Mouse (Mus musculus): ENCODE data around the gene Plekhh2. TPM values are rescaled to one million over a fixed set of nuclear protein-coding genes. Genes with fewer than 3 reads are reported as not detected.

Plekhh2 gene
- polyA plus RNA-seq, 1 experiment from 2014 or later = 1.2 TPM

- Histone ChIP-seq H3K36me3 (ENCODE audit: control insufficient read depth, insufficient read depth, low read length) (no peaks in the 10 kb centered on the region), H3K9me3 (ENCODE audit: control insufficient read depth, low read length) (no peaks in the 10 kb centered on the region), H3K4me2 (ENCODE audit: low read length) (no peak overlapping the region), H3K4me1 (ENCODE audit: control insufficient read depth, insufficient read depth, low read depth, low read length) (peaks cover 16% of the 10 kb centered on the region), H3K9ac (ENCODE audit: low read depth, low read length) (no peak overlapping the region), H3K27me3 (replicated peaks; ENCODE audit: control insufficient read depth, insufficient read depth, low read length) (no peaks in the 10 kb centered on the region), H3K27ac (ENCODE audit: low read depth, low read length) (no peak overlapping the region), H3K4me3 (ENCODE audit: low read length) (no peak overlapping the region)
- 26% methylated on average over 4 of the region's 4 CpGs for WGBS
- no peak for ATAC-seq
Observed at GRCm38 (mm10) chr17:84509176-84509575, 2.5 kb upstream of the Plekhh2 start.

GRCm38 (mm10) chr17:84510355-84510754, 1.3 kb upstream of the Plekhh2 start:
- 33% methylated on average over 5 of the region's 5 CpGs for WGBS
- peak; percentile 32; the same call in 1 of the 2 replicates for ATAC-seq

GRCm38 (mm10) chr17:84510961-84511639, 595 bp upstream of the Plekhh2 start:
- 27% methylated on average over 11 of the region's 11 CpGs for WGBS
- Histone ChIP-seq H3K9ac (ENCODE audit: low read depth, low read length) (peak overlapping the region; percentile 83; the same call in 1 of the 2 replicates), H3K36me3 (ENCODE audit: control insufficient read depth, insufficient read depth, low read length) (no peaks in the 10 kb centered on the region), H3K4me1 (ENCODE audit: control insufficient read depth, insufficient read depth, low read depth, low read length) (peaks cover 16% of the 10 kb centered on the region), H3K27me3 (replicated peaks; ENCODE audit: control insufficient read depth, insufficient read depth, low read length) (no peaks in the 10 kb centered on the region), H3K4me2 (ENCODE audit: low read length) (peak overlapping the region; percentile 98), H3K27ac (ENCODE audit: low read depth, low read length) (peak overlapping the region; percentile 11; the same call in 1 of the 2 replicates), H3K4me3 (ENCODE audit: low read length) (peak overlapping the region; percentile 89), H3K9me3 (ENCODE audit: control insufficient read depth, low read length) (no peaks in the 10 kb centered on the region)
- no peak; the same call in 1 of the 2 replicates for ATAC-seq

More at GRCm38 (mm10) chr17:84510355-84510754, 1.3 kb upstream of the Plekhh2 start:
- H3K4me3 ChIP-seq (ENCODE audit: low read length) = no peak overlapping the region
- no peaks in the 10 kb centered on the region for H3K36me3 ChIP-seq (ENCODE audit: control insufficient read depth, insufficient read depth, low read length)
- no peak overlapping the region for H3K4me2 ChIP-seq (ENCODE audit: low read length)
- H3K27ac ChIP-seq (ENCODE audit: low read depth, low read length) = peak overlapping the region; percentile 12; the same call in 1 of the 2 replicates
- H3K9ac ChIP-seq (ENCODE audit: low read depth, low read length) = no peak overlapping the region
- H3K27me3 ChIP-seq (replicated peaks; ENCODE audit: control insufficient read depth, insufficient read depth, low read length) = no peaks in the 10 kb centered on the region
- no peaks in the 10 kb centered on the region for H3K9me3 ChIP-seq (ENCODE audit: control insufficient read depth, low read length)
- peaks cover 16% of the 10 kb centered on the region for H3K4me1 ChIP-seq (ENCODE audit: control insufficient read depth, insufficient read depth, low read depth, low read length)

- no peaks in the 10 kb centered on the region for H3K27me3 ChIP-seq (replicated peaks; ENCODE audit: control insufficient read depth, insufficient read depth, low read length)
- H3K9ac ChIP-seq (ENCODE audit: low read depth, low read length) = peak overlapping the region; percentile 83
- H3K4me2 ChIP-seq (ENCODE audit: low read length) = peak overlapping the region; percentile 98
- no peaks in the 10 kb centered on the region for H3K36me3 ChIP-seq (ENCODE audit: control insufficient read depth, insufficient read depth, low read length)
- no peak overlapping the region for H3K27ac ChIP-seq (ENCODE audit: low read depth, low read length)
- 37% methylated on average over 4 of the region's 4 CpGs for WGBS
- H3K9me3 ChIP-seq (ENCODE audit: control insufficient read depth, low read length) = no peaks in the 10 kb centered on the region
- peaks cover 16% of the 10 kb centered on the region for H3K4me1 ChIP-seq (ENCODE audit: control insufficient read depth, insufficient read depth, low read depth, low read length)
- ATAC-seq = peak; percentile 40
- H3K4me3 ChIP-seq (ENCODE audit: low read length) = peak overlapping the region; percentile 89
Observed at GRCm38 (mm10) chr17:84512516-84513085, 906 bp downstream of the Plekhh2 start.

GRCm38 (mm10) chr17:84515901-84516300, 4.2 kb downstream of the Plekhh2 start:
- Histone ChIP-seq H3K27me3 (replicated peaks; ENCODE audit: control insufficient read depth, insufficient read depth, low read length) (no peaks in the 10 kb centered on the region), H3K4me2 (ENCODE audit: low read length) (no peak overlapping the region), H3K9me3 (ENCODE audit: control insufficient read depth, low read length) (no peaks in the 10 kb centered on the region), H3K4me3 (ENCODE audit: low read length) (no peak overlapping the region), H3K27ac (ENCODE audit: low read depth, low read length) (no peak overlapping the region), H3K4me1 (ENCODE audit: control insufficient read depth, insufficient read depth, low read depth, low read length) (peaks cover 10% of the 10 kb centered on the region), H3K36me3 (ENCODE audit: control insufficient read depth, insufficient read depth, low read length) (no peaks in the 10 kb centered on the region), H3K9ac (ENCODE audit: low read depth, low read length) (no peak overlapping the region)
- no peak for ATAC-seq
- WGBS = 83% methylated on average over 5 of the region's 5 CpGs

- WGBS = 88% methylated on average over 3 of the region's 3 CpGs
- H3K4me1 ChIP-seq (ENCODE audit: control insufficient read depth, insufficient read depth, low read depth, low read length) = no peaks in the 10 kb centered on the region
- H3K9ac ChIP-seq (ENCODE audit: low read depth, low read length) = no peak overlapping the region
- no peak for ATAC-seq
- no peak overlapping the region for H3K4me2 ChIP-seq (ENCODE audit: low read length)
- H3K36me3 ChIP-seq (ENCODE audit: control insufficient read depth, insufficient read depth, low read length) = no peaks in the 10 kb centered on the region
- H3K27me3 ChIP-seq (replicated peaks; ENCODE audit: control insufficient read depth, insufficient read depth, low read length) = no peaks in the 10 kb centered on the region
- no peaks in the 10 kb centered on the region for H3K9me3 ChIP-seq (ENCODE audit: control insufficient read depth, low read length)
- no peak overlapping the region for H3K27ac ChIP-seq (ENCODE audit: low read depth, low read length)
- H3K4me3 ChIP-seq (ENCODE audit: low read length) = no peak overlapping the region
Observed at GRCm38 (mm10) chr17:84519346-84519745, 7.7 kb downstream of the Plekhh2 start.

- H3K36me3 ChIP-seq (ENCODE audit: control insufficient read depth, insufficient read depth, low read length) = no peaks in the 10 kb centered on the region
- no peak for ATAC-seq
Observed at GRCm38 (mm10) chr17:84520057-84520456, 8.4 kb downstream of the Plekhh2 start.

GRCm38 (mm10) chr17:84529356-84529755, 17.7 kb downstream of the Plekhh2 start:
- Histone ChIP-seq H3K9me3 (ENCODE audit: control insufficient read depth, low read length) (no peaks in the 10 kb centered on the region), H3K4me3 (ENCODE audit: low read length) (no peak overlapping the region), H3K27me3 (replicated peaks; ENCODE audit: control insufficient read depth, insufficient read depth, low read length) (no peaks in the 10 kb centered on the region), H3K9ac (ENCODE audit: low read depth, low read length) (no peak overlapping the region), H3K27ac (ENCODE audit: low read depth, low read length) (0 out of 2 replicates have a peak overlapping the region, but pooled peaks have one; percentile 17), H3K36me3 (ENCODE audit: control insufficient read depth, insufficient read depth, low read length) (no peaks in the 10 kb centered on the region), H3K4me2 (ENCODE audit: low read length) (no peak overlapping the region), H3K4me1 (ENCODE audit: control insufficient read depth, insufficient read depth, low read depth, low read length) (peaks cover 6% of the 10 kb centered on the region; the same call in 1 of the 2 replicates)
- 71% methylated on average over 4 of the region's 4 CpGs for WGBS
- no peak for ATAC-seq

More at GRCm38 (mm10) chr17:84520057-84520456, 8.4 kb downstream of the Plekhh2 start:
- Histone ChIP-seq H3K4me2 (ENCODE audit: low read length) (no peak overlapping the region), H3K4me3 (ENCODE audit: low read length) (no peak overlapping the region), H3K4me1 (ENCODE audit: control insufficient read depth, insufficient read depth, low read depth, low read length) (no peaks in the 10 kb centered on the region), H3K27me3 (replicated peaks; ENCODE audit: control insufficient read depth, insufficient read depth, low read length) (no peaks in the 10 kb centered on the region), H3K9me3 (ENCODE audit: control insufficient read depth, low read length) (no peaks in the 10 kb centered on the region), H3K9ac (ENCODE audit: low read depth, low read length) (no peak overlapping the region), H3K27ac (ENCODE audit: low read depth, low read length) (no peak overlapping the region)

GRCm38 (mm10) chr17:84530202-84530796, 18.6 kb downstream of the Plekhh2 start:
- Histone ChIP-seq H3K27me3 (replicated peaks; ENCODE audit: control insufficient read depth, insufficient read depth, low read length) (no peaks in the 10 kb centered on the region), H3K9ac (ENCODE audit: low read depth, low read length) (no peak overlapping the region), H3K9me3 (ENCODE audit: control insufficient read depth, low read length) (no peaks in the 10 kb centered on the region), H3K4me1 (ENCODE audit: control insufficient read depth, insufficient read depth, low read depth, low read length) (peaks cover 6% of the 10 kb centered on the region; the same call in 1 of the 2 replicates), H3K4me2 (ENCODE audit: low read length) (no peak overlapping the region), H3K4me3 (ENCODE audit: low read length) (no peak overlapping the region), H3K36me3 (ENCODE audit: control insufficient read depth, insufficient read depth, low read length) (no peaks in the 10 kb centered on the region), H3K27ac (ENCODE audit: low read depth, low read length) (no peak overlapping the region)
- 51% methylated on average over 3 of the region's 3 CpGs for WGBS
- no peak for ATAC-seq

Data from hindbrain, embryonic 16.5 days (tissue).